Mouse (Mus musculus): ENCODE measurements at regions not wholly inside any gene's neighbourhood (a gene's known extent, or its start where the extent isn't known, plus 50 kb on each side); places are given as distances from the start of the nearest gene placed in this dataset.
"Not testable (repeated sequence)": the region's sequence is repeated elsewhere in the genome, so short reads cannot be mapped to it uniquely, and the experiment has no call there.

GRCm38 (mm10) chr9:12062488-12062887 lies 1157.9 kb upstream of the Cntn5 start:
- no peaks in the 10 kb centered on the region for H3K36me3 ChIP-seq (replicated peaks)
- no peak overlapping the region for H3K9ac ChIP-seq
- no peaks in the 10 kb centered on the region for H3K4me1 ChIP-seq
- H3K27me3 ChIP-seq (replicated peaks): no peaks in the 10 kb centered on the region
- H3K4me2 ChIP-seq: no peak overlapping the region
- no peak overlapping the region for H3K4me3 ChIP-seq
- ATAC-seq (replicated peaks): no peak
- H3K9me3 ChIP-seq: no peaks in the 10 kb centered on the region
- 21% methylated on average over 2 of the region's 2 CpGs for WGBS
- no peak overlapping the region for H3K27ac ChIP-seq

GRCm38 (mm10) chr9:12052429-12052828 lies 1147.9 kb upstream of the Cntn5 start:
- 57% methylated on average over 1 of the region's 1 CpGs for WGBS
- peak; percentile 69 for ATAC-seq (replicated peaks)

GRCm38 (mm10) chr9:12015978-12016377 lies 1111.4 kb upstream of the Cntn5 start:
- Histone ChIP-seq H3K4me2 (no peak overlapping the region), H3K4me3 (no peak overlapping the region), H3K9ac (no peak overlapping the region), H3K27me3 (replicated peaks) (no peaks in the 10 kb centered on the region), H3K36me3 (replicated peaks) (no peaks in the 10 kb centered on the region), H3K9me3 (no peaks in the 10 kb centered on the region), H3K27ac (no peak overlapping the region), H3K4me1 (no peaks in the 10 kb centered on the region)
- 86% methylated on average over 1 of the region's 1 CpGs for WGBS
- no peak for ATAC-seq (replicated peaks)

More at GRCm38 (mm10) chr9:12052429-12052828, 1147.9 kb upstream of the Cntn5 start:
- H3K9me3 ChIP-seq: no peaks in the 10 kb centered on the region
- H3K4me3 ChIP-seq: no peak overlapping the region
- no peak overlapping the region for H3K9ac ChIP-seq
- H3K4me1 ChIP-seq: 0 out of 2 replicates have a peak, but pooled peaks cover 3% of the 10 kb centered on the region
- no peaks in the 10 kb centered on the region for H3K36me3 ChIP-seq (replicated peaks)
- H3K4me2 ChIP-seq: no peak overlapping the region
- no peak overlapping the region for H3K27ac ChIP-seq
- no peaks in the 10 kb centered on the region for H3K27me3 ChIP-seq (replicated peaks)

- Histone ChIP-seq H3K9ac (no peak overlapping the region), H3K27me3 (replicated peaks) (no peaks in the 10 kb centered on the region), H3K27ac (no peak overlapping the region), H3K4me3 (no peak overlapping the region), H3K9me3 (no peaks in the 10 kb centered on the region), H3K4me2 (no peak overlapping the region), H3K36me3 (replicated peaks) (no peaks in the 10 kb centered on the region), H3K4me1 (no peaks in the 10 kb centered on the region)
- ATAC-seq (replicated peaks): no peak
- 71% methylated on average over 2 of the region's 2 CpGs for WGBS
These were observed 1094.0 kb upstream of the Cntn5 start for GRCm38 (mm10) chr9:11998580-11998979.

- 44% methylated on average over 2 of the region's 2 CpGs for WGBS
- ATAC-seq (replicated peaks): peak; percentile 45; the same call in 1 of the 2 replicates
- H3K36me3 ChIP-seq (replicated peaks): no peaks in the 10 kb centered on the region
- no peaks in the 10 kb centered on the region for H3K27me3 ChIP-seq (replicated peaks)
- no peak overlapping the region for H3K27ac ChIP-seq
- H3K4me2 ChIP-seq: no peak overlapping the region
- H3K4me3 ChIP-seq: no peak overlapping the region
- no peak overlapping the region for H3K9ac ChIP-seq
- H3K9me3 ChIP-seq: no peaks in the 10 kb centered on the region
- peaks cover 2% of the 10 kb centered on the region; the same call in 1 of the 2 replicates for H3K4me1 ChIP-seq
These were observed 1077.7 kb upstream of the Cntn5 start for GRCm38 (mm10) chr9:11982102-11982882.

- WGBS: 45% methylated on average over 7 of the region's 7 CpGs
- not testable (repeated sequence) for ATAC-seq (replicated peaks)
These were observed 1036.3 kb upstream of the Cntn5 start for GRCm38 (mm10) chr9:11940691-11941480.

GRCm38 (mm10) chr9:11939851-11940560 lies 1035.4 kb upstream of the Cntn5 start:
- H3K4me3 ChIP-seq: no peak overlapping the region
- no peaks in the 10 kb centered on the region for H3K9me3 ChIP-seq
- H3K4me2 ChIP-seq: no peak overlapping the region
- no peak overlapping the region for H3K27ac ChIP-seq
- no peaks in the 10 kb centered on the region for H3K27me3 ChIP-seq (replicated peaks)
- no peaks in the 10 kb centered on the region for H3K4me1 ChIP-seq
- no peak overlapping the region for H3K9ac ChIP-seq
- H3K36me3 ChIP-seq (replicated peaks): no peaks in the 10 kb centered on the region
- 47% methylated on average over 2 of the region's 2 CpGs for WGBS
- no peak for ATAC-seq (replicated peaks)

More at GRCm38 (mm10) chr9:11940691-11941480, 1036.3 kb upstream of the Cntn5 start:
- not testable (repeated sequence) for H3K4me2 ChIP-seq; H3K4me3 ChIP-seq; H3K27ac ChIP-seq; H3K36me3 ChIP-seq (replicated peaks); H3K4me1 ChIP-seq; H3K27me3 ChIP-seq (replicated peaks); H3K9ac ChIP-seq; H3K9me3 ChIP-seq

- WGBS: 83% methylated on average over 4 of the region's 4 CpGs
- no peak overlapping the region for H3K4me3 ChIP-seq
These were observed 1020.9 kb upstream of the Cntn5 start for GRCm38 (mm10) chr9:11925501-11925900.

GRCm38 (mm10) chr9:11923591-11924355 lies 1019.2 kb upstream of the Cntn5 start:
- WGBS: 88% methylated on average over 3 of the region's 3 CpGs
- not testable (repeated sequence) for H3K27me3 ChIP-seq (replicated peaks); H3K36me3 ChIP-seq (replicated peaks); ATAC-seq (replicated peaks); H3K4me3 ChIP-seq; H3K27ac ChIP-seq; H3K4me2 ChIP-seq; H3K9me3 ChIP-seq; H3K4me1 ChIP-seq; H3K9ac ChIP-seq

More at GRCm38 (mm10) chr9:11925501-11925900, 1020.9 kb upstream of the Cntn5 start:
- Histone ChIP-seq H3K9me3 (no peaks in the 10 kb centered on the region), H3K27ac (no peak overlapping the region), H3K4me2 (no peak overlapping the region), H3K36me3 (replicated peaks) (no peaks in the 10 kb centered on the region), H3K27me3 (replicated peaks) (no peaks in the 10 kb centered on the region), H3K9ac (no peak overlapping the region), H3K4me1 (no peaks in the 10 kb centered on the region)
- ATAC-seq (replicated peaks): no peak

- no peak overlapping the region for H3K4me2 ChIP-seq
- H3K36me3 ChIP-seq (replicated peaks): no peaks in the 10 kb centered on the region
- no peaks in the 10 kb centered on the region for H3K9me3 ChIP-seq
- 79% methylated on average over 3 of the region's 3 CpGs for WGBS
- no peaks in the 10 kb centered on the region for H3K27me3 ChIP-seq (replicated peaks)
- no peak overlapping the region for H3K27ac ChIP-seq
- H3K9ac ChIP-seq: no peak overlapping the region
- ATAC-seq (replicated peaks): no peak
- H3K4me1 ChIP-seq: no peaks in the 10 kb centered on the region
- H3K4me3 ChIP-seq: no peak overlapping the region
These were observed 1015.7 kb upstream of the Cntn5 start for GRCm38 (mm10) chr9:11920251-11920650.

GRCm38 (mm10) chr9:11898232-11898631 lies 993.7 kb upstream of the Cntn5 start:
- no peak overlapping the region for H3K4me2 ChIP-seq
- no peaks in the 10 kb centered on the region for H3K27me3 ChIP-seq (replicated peaks)
- no peaks in the 10 kb centered on the region for H3K9me3 ChIP-seq
- H3K4me3 ChIP-seq: no peak overlapping the region
- WGBS: 86% methylated on average over 1 of the region's 1 CpGs
- ATAC-seq (replicated peaks): no peak
- no peaks in the 10 kb centered on the region for H3K4me1 ChIP-seq
- H3K36me3 ChIP-seq (replicated peaks): no peaks in the 10 kb centered on the region
- no peak overlapping the region for H3K9ac ChIP-seq
- H3K27ac ChIP-seq: no peak overlapping the region
